Mouse (Mus musculus) left cerebral cortex, adult 6 months (tissue): Measurements from ENCODE around the gene Gm30083. TPM values are rescaled to one million over a fixed set of nuclear protein-coding genes. Genes with fewer than 3 reads are reported as not detected.

Experiments
- long read RNA-seq, 2 experiments: library from polyadenylated mRNA; unstranded; transcript quantifications; one replicate each; pipeline ENCODE4 v2.0.0; 2019 to 2020
- polyA plus RNA-seq: library from polyadenylated mRNA; unstranded; fragments of <200 nt; fragmentation: Nextera tagmentation; gene quantifications from 2 replicates; pipeline ENCODE4 v1.2.3, GENCODE M21; 2021

The Gm30083 gene
- polyA plus RNA-seq, result not detected in 2 replicates
- long read RNA-seq, experiment 1, result 0 reads
- long read RNA-seq, experiment 2, result 0 reads

GRCm38 (mm10) chr14:34015063-34015462, at the start of gene Gm30083:
TSS of gene Gm30083 (minus strand) at chr14:34015182.

GRCm38 (mm10) chr14:34052516-34052915, 37.5 kb upstream of the Gm30083 start, which contains the start of gene Antxrl:
TSS of gene Antxrl (plus strand) at chr14:34052707.

GRCm38 (mm10) chr14:34016381-34016780, 1.4 kb upstream of the Gm30083 start, which contains the start of gene Gm5460:
TSS of gene Gm5460 (plus strand) at chr14:34016758.

GRCm38 (mm10) chr14:33978604-33979059, 36.4 kb downstream of the Gm30083 start, which contains the start of gene Zfp488:
TSS of gene Zfp488 (minus strand) at chr14:33978764.

GRCm38 (mm10) chr14:33953761-33954160, 61.2 kb downstream of the Gm30083 start, which contains the start of gene Rbp3:
TSS of gene Rbp3 (plus strand) at chr14:33954003.

GRCm38 (mm10) chr14:33940739-33941138, 74.2 kb downstream of the Gm30083 start, which contains the start of gene Gdf2:
TSS of gene Gdf2 (plus strand) at chr14:33941039.

Other genes with a start within 250 kb of the Gm30083 start
- gene Gdf10, start 91.6 kb downstream of the Gm30083 start, polyA plus RNA-seq, result 1.6 and 1.8 TPM in 2 replicates
- not detected in 2 replicates for gene Gdf2, start 74.1 kb downstream of the Gm30083 start, polyA plus RNA-seq
- gene Rbp3, start 61.2 kb downstream of the Gm30083 start, polyA plus RNA-seq, result not detected in 2 replicates
- 0.80 and 1.7 TPM in 2 replicates for gene Zfp488, start 36.4 kb downstream of the Gm30083 start, polyA plus RNA-seq
- gene Gm5460, start 1.6 kb upstream of the Gm30083 start, polyA plus RNA-seq, result not detected in 2 replicates
- gene Antxrl, start 37.5 kb upstream of the Gm30083 start, polyA plus RNA-seq, result not detected in 2 replicates
- 0.45 and 0.92 TPM in 2 replicates for gene Anxa8, start 70.8 kb upstream of the Gm30083 start, polyA plus RNA-seq
- not detected in 2 replicates for gene A630023A22Rik, start 87.6 kb upstream of the Gm30083 start, polyA plus RNA-seq
- gene Npy4r, start 137.3 kb upstream of the Gm30083 start, polyA plus RNA-seq, result not detected in 2 replicates
- gene Gprin2, start 186.5 kb upstream of the Gm30083 start, polyA plus RNA-seq, result 0.16 and 0.66 TPM in 2 replicates
- gene Syt15, start 204.4 kb upstream of the Gm30083 start, polyA plus RNA-seq, result 0.21 and 0.29 TPM in 2 replicates